Mouse (Mus musculus) embryonic facial prominence, embryonic 14.5 days (tissue): Measurements from ENCODE around the gene Vmn2r60. TPM values are rescaled to one million over a fixed set of nuclear protein-coding genes. Genes with fewer than 3 reads are reported as not detected.
"Not testable (repeated sequence)": the region's sequence is repeated elsewhere in the genome, so short reads cannot be mapped to it uniquely, and the experiment has no call there.

ENCODE experiments used
- ATAC-seq: fragments of 200-750 bp; cut with Nextera tagmentation; 2 replicates; pipeline ENCODE4 v1.8.0; 2017; ENCODE audit warnings: low read depth, moderate number of reproducible peaks, moderate TSS enrichment
- DNase-seq: peaks from one replicate; pipeline ENCODE4 v3.0.0-alpha.2; 2015; ENCODE audit warnings: low spot score
- H3K27ac ChIP-seq: fragments of 300-500 bp; sonication (generic); replicated peaks from 2 replicates; pipeline ENCODE4 v1.5.1; 2014; ENCODE audit warnings: low read depth, mild to moderate bottlenecking, low read length, moderate library complexity
- H3K27me3 ChIP-seq: fragments of 300-500 bp; sonication (generic); replicated peaks from 2 replicates; pipeline ENCODE4 v1.6.1; 2014; ENCODE audit warnings: low read length; ENCODE audit not compliant: control insufficient read depth, insufficient read depth
- H3K36me3 ChIP-seq: fragments of 300-500 bp; sonication (generic); 2 replicates; pipeline ENCODE4 v1.6.1; 2014; ENCODE audit warnings: low read length, mixed read lengths; ENCODE audit not compliant: control insufficient read depth, insufficient read depth
- H3K4me1 ChIP-seq: fragments of 300-500 bp; sonication (generic); 2 replicates; pipeline ENCODE4 v1.6.1; 2014; ENCODE audit warnings: antibody characterized with exemption, low read length; ENCODE audit not compliant: control insufficient read depth, insufficient read depth
- H3K4me2 ChIP-seq: fragments of 300-500 bp; sonication (generic); 2 replicates; pipeline ENCODE4 v1.6.1; 2014; ENCODE audit warnings: low read depth, mild to moderate bottlenecking, low read length, moderate library complexity, mixed read lengths
- H3K4me3 ChIP-seq: fragments of 300-500 bp; sonication (generic); 2 replicates; pipeline ENCODE4 v1.5.1; 2014; ENCODE audit warnings: low read depth, mild to moderate bottlenecking, low read length
- H3K9ac ChIP-seq: fragments of 300-500 bp; sonication (generic); 2 replicates; pipeline ENCODE4 v1.6.1; 2014; ENCODE audit warnings: low read depth, mild to moderate bottlenecking, low read length, moderate library complexity, mixed read lengths
- H3K9me3 ChIP-seq: fragments of 300-500 bp; sonication (generic); 2 replicates; pipeline ENCODE4 v1.6.1; 2016; ENCODE audit warnings: low read length; ENCODE audit not compliant: control insufficient read depth
- WGBS: fragments of 180-500 bp; shearing (Covaris S2); extraction: QIAGEN DNeasy Blood & Tissue Kit; methylation state at CpG from one replicate; pipeline ENCODE4 v1.1.7; 2014; 5-methylcytosine and 5-hydroxymethylcytosine counted together
- polyA plus RNA-seq: library from polyadenylated mRNA; unstranded; fragments of >200 nt; fragmentation: Nextera tagmentation; extraction: Ambion mirVana; gene quantifications from 2 replicates; pipeline ENCODE4 v1.2.1, GENCODE M21; 2014

The Vmn2r60 gene
- not detected in 2 replicates for polyA plus RNA-seq

DNA sequence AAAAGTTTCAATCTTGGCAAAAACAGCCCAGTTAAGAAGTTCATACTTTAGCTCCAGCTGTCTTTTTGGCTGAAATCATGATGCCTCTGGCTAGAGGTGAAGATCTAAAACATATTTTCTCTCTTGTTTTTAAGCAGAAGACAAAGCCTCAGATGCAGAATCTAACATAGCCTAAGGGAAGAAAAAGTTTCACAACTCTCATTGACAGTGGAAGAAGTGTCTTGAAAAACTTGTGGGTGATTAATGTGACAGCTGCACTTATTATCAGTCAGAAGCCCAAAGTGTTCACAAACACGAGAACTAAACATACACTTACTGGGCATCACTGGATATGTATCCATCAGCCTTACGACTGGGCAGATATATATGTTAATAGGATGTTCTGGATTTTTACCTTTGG, at the start of gene Vmn2r60:
Gene Vmn2r60 (plus strand): TSS at position 301 of the 400 bp plus-strand sequence.
- 85% methylated on average over 2 of the region's 2 CpGs for WGBS
- H3K4me3 ChIP-seq: no peak within 1 kb of the TSS
- no peak within 1 kb of the TSS for H3K4me2 ChIP-seq
- no peak within 1 kb of the TSS for H3K27ac ChIP-seq
- 0 out of 2 replicates have a peak, but pooled peaks cover 14% of the 10 kb centered on the region for H3K9me3 ChIP-seq
- DNase-seq (no peak), ATAC-seq (no peak)
- no peak within 1 kb of the TSS for H3K9ac ChIP-seq
- no peaks in the 10 kb centered on the region for H3K27me3 ChIP-seq
- no peaks in the 10 kb centered on the region for H3K36me3 ChIP-seq
- no peaks in the 10 kb centered on the region for H3K4me1 ChIP-seq

DNA sequence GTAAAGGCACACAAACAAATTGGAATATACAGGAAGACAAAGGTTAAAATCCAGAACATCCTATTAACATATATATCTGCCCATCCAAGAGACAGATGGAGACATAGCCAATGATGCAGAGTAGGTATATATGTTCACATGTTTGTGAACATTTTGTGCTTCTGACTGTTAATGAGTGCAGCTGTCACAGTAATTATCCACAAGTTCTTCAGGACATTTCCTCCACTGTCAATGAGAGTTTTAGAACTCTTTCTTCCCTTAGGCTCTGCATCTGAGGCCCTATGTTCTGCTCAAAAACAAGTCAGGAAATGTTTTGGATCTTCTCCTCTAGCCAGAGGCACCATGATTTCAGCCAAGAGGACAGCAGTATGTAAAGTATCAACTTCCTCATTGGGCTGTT, 48.6 kb upstream of the Vmn2r60 start, which contains the start of gene Vmn2r59:
Gene Vmn2r59 (minus strand): TSS at position 101 of the 400 bp plus-strand sequence.
- Histone ChIP-seq H3K27me3 (no peaks in the 10 kb centered on the region), H3K9ac (no peak within 1 kb of the TSS), H3K4me3 (no peak within 1 kb of the TSS), H3K27ac (no peak within 1 kb of the TSS), H3K4me2 (no peak within 1 kb of the TSS), H3K4me1 (no peaks in the 10 kb centered on the region), H3K36me3 (no peaks in the 10 kb centered on the region), H3K9me3 (peaks cover 2% of the 10 kb centered on the region; the same call in 1 of the 2 replicates)
- no peak for ATAC-seq
- DNase-seq: no peak

GRCm38 (mm10) chr7:42107061-42107460, 509 bp upstream of the Vmn2r60 start:
- not testable (repeated sequence) for DNase-seq, ATAC-seq, H3K27me3 ChIP-seq, H3K9ac ChIP-seq, H3K27ac ChIP-seq, H3K4me1 ChIP-seq, H3K4me2 ChIP-seq, H3K36me3 ChIP-seq, H3K4me3 ChIP-seq
- 0 out of 2 replicates have a peak, but pooled peaks cover 14% of the 10 kb centered on the region for H3K9me3 ChIP-seq
- 80% methylated on average over 10 of the region's 14 CpGs for WGBS

Other genes starting within 250 kb of the Vmn2r60 start
- gene Vmn2r58, start 235.1 kb upstream of the Vmn2r60 start, polyA plus RNA-seq: not detected in 2 replicates
- gene Vmn2r59, start 48.7 kb upstream of the Vmn2r60 start, polyA plus RNA-seq: not detected in 2 replicates
- gene Vmn2r61, start 152.3 kb downstream of the Vmn2r60 start, polyA plus RNA-seq: not detected in 2 replicates